ENCODE assay signal across 20 mouse cellular contexts in genomic region chr4:84204777-84205176, GRCm38 (mm10).
DNase-seq lines count a peak whose midpoint lies in the region; ATAC-seq lines count a peak whose summit lies in the region.
"Had no signal": no experiment of that assay in that cellular context is flagged by ENCODE, and none has a peak within 500 bp of the region (broad histone marks: within the 10 kb centered on the region; RNA-seq: fewer than 3 reads in every experiment).

No protein-coding gene starts in this region.

- H3K4me1 ChIP-seq in hindbrain, embryonic 10.5 days (replicated peaks) = peaks cover 38% of the 10 kb centered on the region
- H3K4me1 ChIP-seq in hindbrain, embryonic 13.5 days (replicated peaks) = peaks cover 23% of the 10 kb centered on the region
- H3K4me1 ChIP-seq in kidney, embryonic 16.5 days (ENCODE audit: insufficient read depth, low read length) = no peaks in the 10 kb centered on the region; the same call in 1 of the 2 replicates
- no peaks in the 10 kb centered on the region for H3K4me1 ChIP-seq in liver, embryonic 12.5 days

- no peak overlapping the region for H3K9ac ChIP-seq in hindbrain, embryonic 13.5 days
- no peak overlapping the region for H3K9ac ChIP-seq in kidney, embryonic 16.5 days (replicated peaks; ENCODE audit: low read length)
- H3K9ac ChIP-seq in liver, embryonic 12.5 days = no peak overlapping the region
- H3K9ac ChIP-seq: forebrain, embryonic 12.5 days; heart, embryonic 12.5 days; limb, embryonic 13.5 days; midbrain, embryonic 15.5 days had no signal

- H3K27ac ChIP-seq in hindbrain, embryonic 10.5 days = 0 out of 2 replicates have a peak overlapping the region, but pooled peaks have one; percentile 42
- H3K27ac ChIP-seq in hindbrain, embryonic 13.5 days = no peak overlapping the region
- H3K27ac ChIP-seq in kidney, embryonic 16.5 days (ENCODE audit: low read length) = no peak overlapping the region
- H3K27ac ChIP-seq in liver, embryonic 12.5 days = no peak overlapping the region
- H3K27ac ChIP-seq: forebrain, embryonic 12.5 days; left cerebral cortex, adult 2 months; limb, embryonic 13.5 days; midbrain, embryonic 15.5 days had no signal

- no peak overlapping the region for H3K4me2 ChIP-seq in hindbrain, embryonic 13.5 days
- H3K4me2 ChIP-seq in kidney, embryonic 16.5 days (replicated peaks; ENCODE audit: low read depth, low read length) = no peak overlapping the region
- H3K4me2 ChIP-seq in liver, embryonic 12.5 days = no peak overlapping the region
- H3K4me2 ChIP-seq: forebrain, embryonic 12.5 days; heart, embryonic 12.5 days; limb, embryonic 13.5 days; midbrain, embryonic 15.5 days had no signal

- H3K36me3 ChIP-seq in hindbrain, embryonic 10.5 days = no peaks in the 10 kb centered on the region
- H3K36me3 ChIP-seq in hindbrain, embryonic 13.5 days = no peaks in the 10 kb centered on the region
- no peaks in the 10 kb centered on the region for H3K36me3 ChIP-seq in kidney, embryonic 16.5 days (ENCODE audit: insufficient read depth, low read length)
- no peaks in the 10 kb centered on the region for H3K36me3 ChIP-seq in liver, embryonic 12.5 days
- H3K36me3 ChIP-seq: forebrain, embryonic 12.5 days; heart, embryonic 12.5 days; limb, embryonic 13.5 days; midbrain, embryonic 15.5 days had no signal

- DNase-seq in hindbrain, embryonic 10.5 days (ENCODE audit: low spot score) = no peak
- peak; percentile 27 for DNase-seq in adipocyte (ENCODE audit: low spot score)
- no peak for DNase-seq in cerebellum, adult 11-12 months
- DNase-seq: adrenal gland, postnatal 14 days; cerebellum, adult 9-10 months; heart, postnatal 36 days; right cerebral cortex, postnatal 4 days; thymus, adult 18-20 months had no signal

- H3K27me3 ChIP-seq in hindbrain, embryonic 10.5 days (ENCODE audit: insufficient read depth, poor library complexity, severe bottlenecking) = peaks cover 5% of the 10 kb centered on the region
- H3K27me3 ChIP-seq in hindbrain, embryonic 13.5 days = peaks cover 12% of the 10 kb centered on the region; the same call in 1 of the 2 replicates
- H3K27me3 ChIP-seq in kidney, embryonic 16.5 days (ENCODE audit: insufficient read depth, low read length) = no peaks in the 10 kb centered on the region
- no peaks in the 10 kb centered on the region for H3K27me3 ChIP-seq in liver, embryonic 12.5 days (replicated peaks)
- H3K27me3 ChIP-seq: heart, embryonic 12.5 days; limb, embryonic 13.5 days; midbrain, embryonic 15.5 days had no signal

- H3K4me3 ChIP-seq in hindbrain, embryonic 10.5 days = no peak overlapping the region
- H3K4me3 ChIP-seq in hindbrain, embryonic 13.5 days = no peak overlapping the region
- H3K4me3 ChIP-seq in kidney, embryonic 16.5 days (ENCODE audit: low read length) = no peak overlapping the region
- no peak overlapping the region for H3K4me3 ChIP-seq in liver, embryonic 12.5 days
- H3K4me3 ChIP-seq: forebrain, embryonic 12.5 days; heart, embryonic 12.5 days; left cerebral cortex, adult 2 months; limb, embryonic 13.5 days; midbrain, embryonic 15.5 days had no signal

- ATAC-seq in hindbrain, embryonic 13.5 days (ENCODE audit: low FRiP score) = no peak
- peak; percentile 64; the same call in 1 of the 2 replicates for ATAC-seq in kidney, embryonic 16.5 days (ENCODE audit: low FRiP score, low TSS enrichment)
- peak; percentile 27; the same call in 1 of the 2 replicates for ATAC-seq in liver, embryonic 12.5 days
- no peak for ATAC-seq in erythroblast, adult 5-6 weeks (replicated peaks; ENCODE audit: low FRiP score, poor library complexity, severe bottlenecking)
- ATAC-seq in frontal cortex, adult (ENCODE audit: low TSS enrichment) = no peak
- ATAC-seq: inflammation-experienced regulatory T-cells, adult 6 months; lung, postnatal 0 days; midbrain, embryonic 15.5 days had no signal

- no peaks in the 10 kb centered on the region for H3K9me3 ChIP-seq in hindbrain, embryonic 10.5 days
- no peaks in the 10 kb centered on the region for H3K9me3 ChIP-seq in hindbrain, embryonic 13.5 days
- H3K9me3 ChIP-seq in kidney, embryonic 16.5 days (ENCODE audit: low read length) = no peaks in the 10 kb centered on the region
- H3K9me3 ChIP-seq in liver, embryonic 12.5 days (replicated peaks) = no peaks in the 10 kb centered on the region
- H3K9me3 ChIP-seq: forebrain, embryonic 12.5 days; heart, embryonic 12.5 days; limb, embryonic 13.5 days; midbrain, embryonic 15.5 days had no signal

Comparison
In these comparisons a context has a peak if more than half of its experiments do, and no peak if none do; other contexts are left out.
1. ATAC-seq: peak in kidney, embryonic 16.5 days (single experiment) and liver, embryonic 12.5 days (single experiment); none in hindbrain, embryonic 13.5 days (single experiment), erythroblast, adult 5-6 weeks (single experiment) and frontal cortex, adult (single experiment).